Mouse (Mus musculus) erythroblast, embryonic 14.5 days (primary cell): Measurements from ENCODE around the gene Shisa7. TPM values are rescaled to one million over a fixed set of nuclear protein-coding genes. Genes with fewer than 3 reads are reported as not detected.

Experiments
- H3K27me3 ChIP-seq: 2 replicates; pipeline ENCODE4 v1.6.1; 2012; ENCODE audit warnings: inconsistent platforms; ENCODE audit not compliant: control insufficient read depth
- H3K36me3 ChIP-seq: 2 replicates; pipeline ENCODE4 v1.6.1; 2012; ENCODE audit warnings: mild to moderate bottlenecking, inconsistent platforms; ENCODE audit not compliant: control insufficient read depth
- H3K4me1 ChIP-seq: 2 replicates; pipeline ENCODE4 v1.6.1; 2012; ENCODE audit warnings: inconsistent platforms; ENCODE audit not compliant: control insufficient read depth
- H3K4me3 ChIP-seq: replicated peaks from 2 replicates; pipeline ENCODE3; 2012; ENCODE audit warnings: moderate library complexity, mild to moderate bottlenecking, inconsistent platforms
- H3K9me3 ChIP-seq: 2 replicates; pipeline ENCODE4 v1.6.1; 2012; ENCODE audit warnings: low read length, inconsistent platforms, mixed read lengths; ENCODE audit not compliant: control insufficient read depth
- GATA1 ChIP-seq: IDR thresholded peaks from 2 replicates; pipeline ENCODE4 v1.6.1; 2012; ENCODE audit warnings: low read length, inconsistent platforms, mixed read lengths
- TAL1 ChIP-seq: IDR thresholded peaks from 3 replicates; pipeline ENCODE4 v1.6.1; 2012; ENCODE audit warnings: low read length, inconsistent platforms, mixed read lengths
- polyA plus RNA-seq: library from polyadenylated mRNA; stranded (reverse); fragments of >175 nt; gene quantifications from 2 replicates; pipeline ENCODE4 v1.2.3, GENCODE M21; 2012

The Shisa7 gene
- polyA plus RNA-seq, 1 experiment: not detected

DNA sequence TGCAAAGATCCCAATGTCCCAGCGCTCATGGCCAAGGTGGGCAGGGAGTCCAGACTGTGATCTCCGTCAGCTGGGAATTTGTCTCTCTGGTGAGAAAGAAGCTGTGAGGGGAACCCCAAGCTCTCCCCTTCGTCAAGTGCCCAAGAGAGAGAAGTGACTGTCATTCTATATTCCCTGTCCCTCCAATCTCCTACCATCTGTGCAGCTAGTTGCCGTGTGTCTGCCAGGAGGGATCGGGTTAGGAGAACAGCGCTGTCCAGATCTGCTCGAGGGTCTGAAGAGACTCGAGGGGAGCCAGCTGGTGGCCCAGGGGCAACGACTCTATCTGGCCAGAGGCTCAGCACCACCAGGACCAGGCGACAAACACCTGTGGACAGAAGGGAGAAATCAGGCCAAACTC is 68.4 kb downstream of the Shisa7 start:
- no peaks in the 10 kb centered on the region for H3K36me3 ChIP-seq
- no peak for TF ChIP-seq TAL1
- TF ChIP-seq GATA1: no peak
- peaks cover 17% of the 10 kb centered on the region for H3K4me1 ChIP-seq
- H3K9me3 ChIP-seq: peaks cover 2% of the 10 kb centered on the region; the same call in 1 of the 2 replicates
- H3K27me3 ChIP-seq: peaks cover 77% of the 10 kb centered on the region
- H3K4me3 ChIP-seq: no peak overlapping the region

Other genes with a start within 250 kb of the Shisa7 start
- not detected in 2 replicates for gene Ptprh, start 240.7 kb downstream of the Shisa7 start, polyA plus RNA-seq
- gene Tmem86b, start 213.3 kb downstream of the Shisa7 start, polyA plus RNA-seq: 2.3 and 2.7 TPM in 2 replicates
- 23.5 and 30.2 TPM in 2 replicates for gene Ppp6r1, start 185.7 kb downstream of the Shisa7 start, polyA plus RNA-seq
- gene Hspbp1, start 159.6 kb downstream of the Shisa7 start, polyA plus RNA-seq: 12.9 and 13.0 TPM in 2 replicates
- 0.01 TPM in 1 of 2 replicates, not detected in the other for gene Brsk1, start 154.1 kb downstream of the Shisa7 start, polyA plus RNA-seq
- gene Tmem150b, start 119.4 kb downstream of the Shisa7 start, polyA plus RNA-seq: not detected in 2 replicates
- 67.3 and 67.8 TPM in 2 replicates for gene Kmt5c, start 104.6 kb downstream of the Shisa7 start, polyA plus RNA-seq
- 25.4 and 26.4 TPM in 2 replicates for gene Cox6b2, start 91.6 kb downstream of the Shisa7 start, polyA plus RNA-seq
- gene Fam71e2, start 73.4 kb downstream of the Shisa7 start, polyA plus RNA-seq: not detected in 2 replicates
- not detected in 2 replicates for gene Il11, start 61.8 kb downstream of the Shisa7 start, polyA plus RNA-seq
- not detected in 2 replicates for gene Tmem190, start 61.8 kb downstream of the Shisa7 start, polyA plus RNA-seq
- 6.1 and 6.2 TPM in 2 replicates for gene Tmem238, start 55.0 kb downstream of the Shisa7 start, polyA plus RNA-seq
- gene Rpl28, start 51.8 kb downstream of the Shisa7 start, polyA plus RNA-seq: 1,289 and 1,793 TPM in 2 replicates
- gene Ube2s, start 32.1 kb downstream of the Shisa7 start, polyA plus RNA-seq: 142 and 163 TPM in 2 replicates
- gene Isoc2b, start 25.6 kb upstream of the Shisa7 start, polyA plus RNA-seq: 0.15 TPM in 1 of 2 replicates, not detected in the other
- 1.3 and 2.4 TPM in 2 replicates for gene Isoc2a, start 32.5 kb upstream of the Shisa7 start, polyA plus RNA-seq
- 0.05 TPM in 1 of 2 replicates, not detected in the other for gene Gm36210, start 61.8 kb upstream of the Shisa7 start, polyA plus RNA-seq
- 8.5 and 8.9 TPM in 2 replicates for gene Zfp628, start 70.5 kb upstream of the Shisa7 start, polyA plus RNA-seq
- gene Nat14, start 77.3 kb upstream of the Shisa7 start, polyA plus RNA-seq: 0.38 and 0.51 TPM in 2 replicates
- not detected in 2 replicates for gene Ssc5d, start 81.1 kb upstream of the Shisa7 start, polyA plus RNA-seq
- gene Sbk2, start 119.7 kb upstream of the Shisa7 start, polyA plus RNA-seq: not detected in 2 replicates
- gene Sbk3, start 126.5 kb upstream of the Shisa7 start, polyA plus RNA-seq: not detected in 2 replicates
- gene Zfp579, start 151.5 kb upstream of the Shisa7 start, polyA plus RNA-seq: 0.15 and 0.37 TPM in 2 replicates
- gene Zfp524, start 169.7 kb upstream of the Shisa7 start, polyA plus RNA-seq: 6.2 and 8.1 TPM in 2 replicates
- gene Fiz1, start 170.0 kb upstream of the Shisa7 start, polyA plus RNA-seq: 3.5 and 6.0 TPM in 2 replicates
- gene Gm44973, start 170.8 kb upstream of the Shisa7 start, polyA plus RNA-seq: not detected in 2 replicates
- 1.7 and 1.8 TPM in 2 replicates for gene Zfp865, start 175.7 kb upstream of the Shisa7 start, polyA plus RNA-seq
- gene Ccdc106, start 175.9 kb upstream of the Shisa7 start, polyA plus RNA-seq: 0.06 TPM in 1 of 2 replicates, not detected in the other
- not detected in 2 replicates for gene 4632433K11Rik, start 189.4 kb upstream of the Shisa7 start, polyA plus RNA-seq
- 0.06 and 0.09 TPM in 2 replicates for gene Zfp784, start 193.8 kb upstream of the Shisa7 start, polyA plus RNA-seq
- 0.10 and 0.26 TPM in 2 replicates for gene Zfp580, start 206.8 kb upstream of the Shisa7 start, polyA plus RNA-seq
- gene U2af2, start 217.4 kb upstream of the Shisa7 start, polyA plus RNA-seq: 43.1 and 44.9 TPM in 2 replicates
- 227 and 231 TPM in 2 replicates for gene Epn1, start 235.5 kb upstream of the Shisa7 start, polyA plus RNA-seq